Mouse (Mus musculus) G1E (cell line): Measurements from ENCODE around the gene Pik3c2b. TPM values are rescaled to one million over a fixed set of nuclear protein-coding genes. Genes with fewer than 3 reads are reported as not detected.

Experiments used
- ATAC-seq: 2 replicates; pipeline ENCODE4 v1.8.0; 2016; ENCODE audit warnings: mild to moderate bottlenecking; ENCODE audit not compliant: insufficient number of reproducible peaks, poor library complexity, low FRiP score, severe bottlenecking; ENCODE audit errors: extremely low read depth
- DNase-seq: peaks from one replicate; pipeline ENCODE4 v3.0.0; 2012; ENCODE audit warnings: low spot score
- H3K27me3 ChIP-seq: 2 replicates; pipeline ENCODE4 v1.6.1; 2012; ENCODE audit warnings: mild to moderate bottlenecking, low read length, inconsistent platforms; ENCODE audit not compliant: insufficient read depth
- H3K36me3 ChIP-seq: replicated peaks from 2 replicates; pipeline ENCODE3; 2012; ENCODE audit warnings: mild to moderate bottlenecking, inconsistent platforms
- H3K4me1 ChIP-seq: 2 replicates; pipeline ENCODE4 v1.6.1; 2012; ENCODE audit warnings: low read depth, low read length, inconsistent platforms, mixed read lengths; ENCODE audit not compliant: insufficient read depth
- H3K4me3 ChIP-seq: 2 replicates; pipeline ENCODE4 v1.5.1; 2012; ENCODE audit warnings: low read depth, mild to moderate bottlenecking, inconsistent platforms, low read length, moderate library complexity, mixed read lengths
- H3K9me3 ChIP-seq: replicated peaks from 2 replicates; pipeline ENCODE4 v1.6.1; 2012; ENCODE audit warnings: inconsistent platforms
- CTCF ChIP-seq: IDR thresholded peaks from 2 replicates; pipeline ENCODE4 v1.5.1; 2012; ENCODE audit warnings: low read depth, low read length, inconsistent platforms, mixed read lengths
- GATA1 ChIP-seq: IDR thresholded peaks from 2 replicates; pipeline ENCODE4 v1.6.1; 2012; ENCODE audit warnings: borderline replicate concordance, low read length, inconsistent platforms, mixed read lengths
- GATA2 ChIP-seq: IDR thresholded peaks from 2 replicates; pipeline ENCODE4 v1.6.1; 2012; ENCODE audit warnings: low read depth, low read length, inconsistent platforms, borderline replicate concordance
- POLR2AphosphoS5 ChIP-seq: IDR thresholded peaks from 2 replicates; pipeline ENCODE4 v1.6.1; 2012; ENCODE audit warnings: low read depth, low read length, inconsistent platforms; ENCODE audit not compliant: insufficient replicate concordance
- TAL1 ChIP-seq: conservative IDR thresholded peaks from 2 replicates; pipeline ENCODE4 v1.6.1; 2012; ENCODE audit warnings: low read depth, low read length, inconsistent platforms, mixed read lengths
- polyA plus RNA-seq: library from polyadenylated mRNA; stranded (reverse); fragments of >175 nt; gene quantifications from 2 replicates; pipeline ENCODE4 v1.2.3, GENCODE M21; 2012
- total RNA-seq, 2 experiments: library from RNA; stranded (forward) in 1 of 2; stranded (reverse) in 1 of 2; fragments of 200-1000 nt in 1 of 2; fragments of >200 nt in 1 of 2; fragmentation: Nextera tagmentation in 1 of 2; gene quantifications; 2 replicates each; pipeline ENCODE4 v1.2.3; 2014 to 2017

The Pik3c2b gene
- total and polyA plus RNA-seq, 3 experiments, result 0.27 TPM; not detected in 2

GRCm38 (mm10) chr1:133047575-133047974 lies 2.1 kb downstream of the Pik3c2b start:
- H3K27me3 ChIP-seq, result peaks cover 68% of the 10 kb centered on the region
- no peak for DNase-seq
- TF ChIP-seq GATA2 (no peak), GATA1 (no peak), POLR2AphosphoS5 (no peak), CTCF (no peak), TAL1 (no peak)
- ATAC-seq, result no peak
- no peaks in the 10 kb centered on the region for H3K9me3 ChIP-seq
- H3K4me1 ChIP-seq, result peaks cover 6% of the 10 kb centered on the region; the same call in 1 of the 2 replicates
- H3K36me3 ChIP-seq, result no peaks in the 10 kb centered on the region
- H3K4me3 ChIP-seq, result no peak overlapping the region

GRCm38 (mm10) chr1:133048690-133049089 lies 3.2 kb downstream of the Pik3c2b start:
- no peak for ATAC-seq
- Histone ChIP-seq H3K4me1 (peaks cover 6% of the 10 kb centered on the region; the same call in 1 of the 2 replicates), H3K36me3 (no peaks in the 10 kb centered on the region), H3K4me3 (no peak overlapping the region), H3K27me3 (peaks cover 68% of the 10 kb centered on the region), H3K9me3 (no peaks in the 10 kb centered on the region)
- TF ChIP-seq GATA1 (no peak), CTCF (no peak), TAL1 (no peak), GATA2 (no peak), POLR2AphosphoS5 (no peak)
- DNase-seq, result no peak

- no peak overlapping the region for H3K4me3 ChIP-seq
- peaks cover 6% of the 10 kb centered on the region; the same call in 1 of the 2 replicates for H3K4me1 ChIP-seq
- DNase-seq, result no peak
- H3K36me3 ChIP-seq, result no peaks in the 10 kb centered on the region
- no peak for TF ChIP-seq POLR2AphosphoS5
- TF ChIP-seq TAL1, result no peak
- no peak for TF ChIP-seq GATA2
- TF ChIP-seq CTCF, result no peak
- no peak for TF ChIP-seq GATA1
- H3K27me3 ChIP-seq, result peaks cover 57% of the 10 kb centered on the region
- ATAC-seq, result no peak
- no peaks in the 10 kb centered on the region for H3K9me3 ChIP-seq
Observed at GRCm38 (mm10) chr1:133050001-133050431, 4.5 kb downstream of the Pik3c2b start.

- Histone ChIP-seq H3K4me3 (no peak overlapping the region), H3K36me3 (no peaks in the 10 kb centered on the region), H3K27me3 (peaks cover 39% of the 10 kb centered on the region), H3K4me1 (no peaks in the 10 kb centered on the region), H3K9me3 (no peaks in the 10 kb centered on the region)
- ATAC-seq (no peak), DNase-seq (no peak)
- TF ChIP-seq TAL1 (no peak), CTCF (no peak), POLR2AphosphoS5 (no peak), GATA1 (no peak), GATA2 (no peak)
Observed at GRCm38 (mm10) chr1:133051829-133052228, 6.4 kb downstream of the Pik3c2b start.

GRCm38 (mm10) chr1:133053034-133053433 lies 7.6 kb downstream of the Pik3c2b start:
- Histone ChIP-seq H3K9me3 (no peaks in the 10 kb centered on the region), H3K27me3 (peaks cover 37% of the 10 kb centered on the region), H3K36me3 (no peaks in the 10 kb centered on the region), H3K4me3 (no peak overlapping the region), H3K4me1 (no peaks in the 10 kb centered on the region)
- ATAC-seq, result no peak
- no peak for TF ChIP-seq GATA1
- TF ChIP-seq TAL1, result no peak
- no peak for TF ChIP-seq GATA2
- TF ChIP-seq POLR2AphosphoS5, result no peak
- no peak for TF ChIP-seq CTCF
- no peak for DNase-seq

DNA sequence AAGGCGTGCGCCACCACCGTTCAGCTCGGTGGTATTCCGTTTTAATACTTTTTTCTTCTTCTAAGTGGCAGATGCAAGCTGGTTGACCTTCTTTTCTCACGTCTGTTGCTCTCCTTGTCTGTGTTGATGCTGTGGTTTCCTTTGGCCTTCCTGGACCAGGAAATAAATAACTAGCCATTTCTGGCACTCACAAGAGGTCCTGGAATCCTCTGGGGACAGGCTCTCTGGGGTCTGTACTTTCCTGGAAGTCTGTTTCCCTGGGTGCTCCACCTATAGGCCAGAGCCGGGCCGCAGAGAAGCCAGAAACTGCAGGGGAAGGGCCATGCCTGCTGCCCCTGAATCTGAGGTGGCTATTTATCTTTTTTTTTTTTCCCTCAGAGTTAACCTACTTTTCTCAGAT lies 8.9 kb downstream of the Pik3c2b start:
- H3K4me3 ChIP-seq, result no peak overlapping the region
- H3K27me3 ChIP-seq, result peaks cover 30% of the 10 kb centered on the region
- no peak for TF ChIP-seq TAL1
- no peak for TF ChIP-seq GATA1
- TF ChIP-seq CTCF, result no peak
- TF ChIP-seq POLR2AphosphoS5, result no peak
- no peak for TF ChIP-seq GATA2
- no peak for ATAC-seq
- no peaks in the 10 kb centered on the region for H3K4me1 ChIP-seq
- H3K9me3 ChIP-seq, result no peaks in the 10 kb centered on the region
- no peaks in the 10 kb centered on the region for H3K36me3 ChIP-seq
- DNase-seq, result no peak
